Mouse (Mus musculus) heart, postnatal 0 days (tissue): ENCODE results near the gene Kif26b. TPM values are rescaled to one million over a fixed set of nuclear protein-coding genes. Genes with fewer than 3 reads are reported as not detected.

Source experiments
- ATAC-seq: fragments of 200-750 bp; cut with Nextera tagmentation; 2 replicates; pipeline ENCODE4 v1.8.0; 2017; ENCODE audit warnings: low read depth, moderate number of reproducible peaks, moderate library complexity; ENCODE audit not compliant: insufficient read depth
- DNase-seq: peaks from one replicate; pipeline ENCODE4 v3.0.0-alpha.2; 2016; ENCODE audit warnings: low spot score
- H3K27ac ChIP-seq: fragments of 300-500 bp; sonication (generic); 2 replicates; pipeline ENCODE4 v1.5.1; 2014; ENCODE audit warnings: low read depth, mild to moderate bottlenecking
- H3K27me3 ChIP-seq: fragments of 300-500 bp; sonication (generic); 2 replicates; pipeline ENCODE4 v1.6.1; 2014; ENCODE audit warnings: low read length, mixed read lengths; ENCODE audit not compliant: control insufficient read depth, insufficient read depth
- H3K36me3 ChIP-seq: fragments of 300-500 bp; sonication (generic); replicated peaks from 2 replicates; pipeline ENCODE4 v1.6.1; 2014; ENCODE audit warnings: low read length, mixed read lengths; ENCODE audit not compliant: control insufficient read depth, insufficient read depth
- H3K4me1 ChIP-seq: fragments of 300-500 bp; sonication (generic); 2 replicates; pipeline ENCODE4 v1.6.1; 2014; ENCODE audit warnings: antibody characterized with exemption; ENCODE audit not compliant: control insufficient read depth, insufficient read depth
- H3K4me2 ChIP-seq: fragments of 300-500 bp; sonication (generic); 2 replicates; pipeline ENCODE4 v1.6.1; 2014; ENCODE audit warnings: low read depth, mild to moderate bottlenecking, low read length, moderate library complexity
- H3K4me3 ChIP-seq: fragments of 300-500 bp; sonication (generic); 2 replicates; pipeline ENCODE4 v1.5.1; 2014; ENCODE audit warnings: low read depth, low read length
- H3K9ac ChIP-seq: fragments of 300-500 bp; sonication (generic); replicated peaks from 2 replicates; pipeline ENCODE4 v1.6.1; 2014; ENCODE audit warnings: low read depth, low read length, mixed read lengths
- H3K9me3 ChIP-seq: fragments of 300-500 bp; sonication (generic); replicated peaks from 2 replicates; pipeline ENCODE4 v1.6.1; 2016; ENCODE audit warnings: low read length; ENCODE audit not compliant: control insufficient read depth
- CTCF ChIP-seq: IDR thresholded peaks from 2 replicates; pipeline ENCODE4 v1.5.1; 2016; ENCODE audit warnings: antibody characterized with exemption, control low read depth, low read depth
- EP300 ChIP-seq: IDR thresholded peaks from 2 replicates; pipeline ENCODE4 v1.6.1; 2016; ENCODE audit warnings: antibody characterized with exemption, low read depth
- WGBS: fragments of 180-500 bp; shearing (Covaris S2); extraction: QIAGEN DNeasy Blood & Tissue Kit; methylation state at CpG from one replicate; pipeline ENCODE4 v1.1.7; 2014; 5-methylcytosine and 5-hydroxymethylcytosine counted together
- polyA plus RNA-seq: library from polyadenylated mRNA; unstranded; fragments of >200 nt; fragmentation: Nextera tagmentation; extraction: Ambion mirVana; gene quantifications from 2 replicates; pipeline ENCODE4 v1.2.1, GENCODE M21; 2015
- total RNA-seq: library from RNA; depleted of rRNA; stranded (reverse); fragments of >200 nt; gene quantifications from 2 replicates; pipeline ENCODE4 v1.2.3, GENCODE M21; 2014; ENCODE audit warnings: low replicate concordance

Kif26b gene
- total and polyA plus RNA-seq, 2 experiments from 2014 or later = 1.8 to 19.8 TPM

GRCm38 (mm10) chr1:178489127-178489526 is 39.8 kb upstream of the Kif26b start:
- whole genome bisulfite sequencing = 41% methylated on average over 3 of the region's 3 CpGs
- Histone ChIP-seq H3K4me3 (no peak overlapping the region), H3K9ac (no peak overlapping the region), H3K4me2 (no peak overlapping the region), H3K27ac (no peak overlapping the region), H3K9me3 (no peaks in the 10 kb centered on the region), H3K4me1 (peaks cover 39% of the 10 kb centered on the region), H3K36me3 (no peaks in the 10 kb centered on the region), H3K27me3 (no peaks in the 10 kb centered on the region)
- no peak for TF ChIP-seq EP300
- no peak for TF ChIP-seq CTCF
- no peak for ATAC-seq
- no peak for DNase-seq

- Histone ChIP-seq H3K9ac (no peak overlapping the region), H3K9me3 (no peaks in the 10 kb centered on the region), H3K27ac (no peak overlapping the region), H3K4me3 (no peak overlapping the region), H3K36me3 (no peaks in the 10 kb centered on the region), H3K27me3 (no peaks in the 10 kb centered on the region), H3K4me2 (no peak overlapping the region), H3K4me1 (peaks cover 33% of the 10 kb centered on the region)
- WGBS = 84% methylated on average over 5 of the region's 5 CpGs
- no peak for ATAC-seq
- DNase-seq = no peak
- no peak for TF ChIP-seq EP300
- TF ChIP-seq CTCF = no peak
Observed at GRCm38 (mm10) chr1:178491733-178492132, 37.2 kb upstream of the Kif26b start.

GRCm38 (mm10) chr1:178492493-178492892 is 36.4 kb upstream of the Kif26b start:
- Histone ChIP-seq H3K4me1 (peaks cover 30% of the 10 kb centered on the region), H3K9me3 (no peaks in the 10 kb centered on the region), H3K36me3 (no peaks in the 10 kb centered on the region), H3K27ac (no peak overlapping the region), H3K4me3 (no peak overlapping the region), H3K27me3 (no peaks in the 10 kb centered on the region), H3K9ac (no peak overlapping the region), H3K4me2 (no peak overlapping the region)
- ATAC-seq = no peak
- TF ChIP-seq CTCF = no peak
- TF ChIP-seq EP300 = no peak
- DNase-seq = no peak
- 64% methylated on average over 2 of the region's 2 CpGs for WGBS

GRCm38 (mm10) chr1:178496186-178496585 is 32.7 kb upstream of the Kif26b start:
- Histone ChIP-seq H3K4me1 (0 out of 2 replicates have a peak, but pooled peaks cover under 1% of the 10 kb centered on the region), H3K4me2 (no peak overlapping the region), H3K27ac (no peak overlapping the region), H3K36me3 (no peaks in the 10 kb centered on the region), H3K9me3 (no peaks in the 10 kb centered on the region), H3K27me3 (no peaks in the 10 kb centered on the region), H3K4me3 (no peak overlapping the region), H3K9ac (no peak overlapping the region)
- 77% methylated on average over 2 of the region's 2 CpGs for WGBS
- TF ChIP-seq EP300 = no peak
- TF ChIP-seq CTCF = no peak
- DNase-seq (no peak), ATAC-seq (no peak)

GRCm38 (mm10) chr1:178496841-178497240 is 32.1 kb upstream of the Kif26b start:
- ATAC-seq (peak; percentile 27; the same call in 1 of the 2 replicates), DNase-seq (no peak)
- Histone ChIP-seq H3K27ac (no peak overlapping the region), H3K4me3 (no peak overlapping the region), H3K4me1 (no peaks in the 10 kb centered on the region), H3K27me3 (no peaks in the 10 kb centered on the region), H3K36me3 (no peaks in the 10 kb centered on the region), H3K9ac (no peak overlapping the region), H3K9me3 (no peaks in the 10 kb centered on the region), H3K4me2 (no peak overlapping the region)
- no peak for TF ChIP-seq EP300
- TF ChIP-seq CTCF = peak; percentile 55
- 50% methylated on average over 1 of the region's 1 CpGs for WGBS

- ATAC-seq (no peak), DNase-seq (no peak)
- Histone ChIP-seq H3K9me3 (no peaks in the 10 kb centered on the region), H3K9ac (no peak overlapping the region), H3K27ac (no peak overlapping the region), H3K27me3 (no peaks in the 10 kb centered on the region), H3K4me2 (no peak overlapping the region), H3K36me3 (no peaks in the 10 kb centered on the region), H3K4me3 (no peak overlapping the region), H3K4me1 (no peaks in the 10 kb centered on the region)
- TF ChIP-seq CTCF = no peak
- TF ChIP-seq EP300 = no peak
- 86% methylated on average over 8 of the region's 8 CpGs for WGBS
Observed at GRCm38 (mm10) chr1:178506938-178507337, 22.0 kb upstream of the Kif26b start.
